Mouse (Mus musculus) liver (tissue): Measurements from ENCODE around the gene Syt13.

Source experiments
- DNase-seq: peaks from one replicate; pipeline ENCODE4 v3.0.0-alpha.2; 2020; ENCODE audit warnings: mixed read lengths

Syt13 gene

DNA sequence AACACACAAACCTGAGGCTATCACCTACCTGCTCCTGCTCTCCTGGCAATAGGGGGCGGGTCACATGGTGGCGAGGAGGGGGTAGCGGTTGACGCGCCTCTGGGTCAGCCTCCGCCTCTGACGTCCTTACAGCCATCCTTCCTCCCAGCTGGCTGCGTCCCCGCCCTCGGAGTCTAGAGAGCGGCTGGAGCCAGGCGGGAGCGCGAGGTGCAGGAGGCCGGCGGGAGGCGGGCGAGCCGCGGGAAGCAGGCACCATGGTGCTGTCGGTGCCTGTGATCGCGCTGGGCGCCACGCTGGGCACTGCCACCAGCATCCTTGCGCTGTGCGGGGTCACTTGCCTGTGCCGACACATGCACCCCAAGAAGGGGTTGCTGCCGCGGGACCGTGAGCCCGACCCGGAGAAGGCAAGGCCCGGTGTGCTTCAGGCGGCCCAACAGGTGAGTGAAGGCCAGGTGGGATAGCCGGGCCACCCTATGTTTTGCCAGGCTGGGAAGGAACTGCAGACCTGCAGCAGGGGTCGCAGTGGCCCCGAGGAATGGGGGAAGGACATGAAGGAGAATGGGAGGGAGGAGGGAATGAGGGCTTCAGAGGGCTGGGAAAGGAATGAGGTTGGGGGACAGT is at the start of gene Syt13:
Gene Syt13 (plus strand): TSS at position 166 of the 621 bp plus-strand sequence.
- peak; percentile 40 for DNase-seq

DNA sequence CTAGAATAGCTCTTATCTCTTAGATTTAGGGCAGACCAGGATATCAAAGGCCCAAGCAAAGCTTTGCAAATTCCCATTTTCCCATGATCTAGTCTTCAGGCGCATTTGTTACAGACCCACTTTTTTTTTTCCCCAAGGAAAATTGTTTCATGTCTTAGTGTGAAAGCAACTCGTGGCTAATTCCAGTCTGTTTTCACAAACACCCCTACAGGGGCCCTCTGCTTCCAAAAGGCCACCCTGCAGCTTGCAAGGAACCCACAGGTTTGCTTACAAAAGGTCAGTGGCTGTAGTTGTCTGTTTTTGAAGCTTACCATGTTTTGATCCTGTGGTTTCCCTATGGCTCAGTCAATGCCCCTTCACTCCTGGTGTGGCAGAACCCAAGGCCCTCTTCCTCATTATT is 48.3 kb upstream of the Syt13 start:
- DNase-seq: no peak

GRCm38 (mm10) chr2:92870139-92870836 is 44.6 kb upstream of the Syt13 start:
- DNase-seq: no peak

- no peak for DNase-seq
Measured at GRCm38 (mm10) chr2:92871093-92871686, 43.7 kb upstream of the Syt13 start.

GRCm38 (mm10) chr2:92872652-92873051 is 42.2 kb upstream of the Syt13 start:
- DNase-seq: no peak

GRCm38 (mm10) chr2:92874592-92874991 is 40.3 kb upstream of the Syt13 start:
- DNase-seq: no peak

DNA sequence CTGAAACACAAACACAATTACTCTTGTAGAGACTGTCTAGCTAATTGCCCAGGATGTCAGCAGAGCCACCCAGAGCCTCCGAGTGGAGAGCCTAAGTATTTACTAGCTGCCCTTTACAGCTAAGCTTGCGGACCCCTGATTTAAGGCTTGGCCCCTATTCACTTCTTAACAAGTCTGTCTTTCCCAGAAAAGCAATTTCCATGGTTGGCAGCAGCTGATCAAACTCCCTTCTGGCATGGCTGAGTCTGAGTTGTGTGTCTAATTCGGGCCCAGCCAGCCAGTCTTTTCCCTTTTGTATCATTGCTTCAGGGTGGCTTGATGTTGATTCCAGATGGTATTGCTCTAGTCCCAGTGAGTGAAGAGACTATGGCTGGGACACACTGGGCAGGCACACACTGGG is 37.4 kb upstream of the Syt13 start:
- no peak for DNase-seq

DNA sequence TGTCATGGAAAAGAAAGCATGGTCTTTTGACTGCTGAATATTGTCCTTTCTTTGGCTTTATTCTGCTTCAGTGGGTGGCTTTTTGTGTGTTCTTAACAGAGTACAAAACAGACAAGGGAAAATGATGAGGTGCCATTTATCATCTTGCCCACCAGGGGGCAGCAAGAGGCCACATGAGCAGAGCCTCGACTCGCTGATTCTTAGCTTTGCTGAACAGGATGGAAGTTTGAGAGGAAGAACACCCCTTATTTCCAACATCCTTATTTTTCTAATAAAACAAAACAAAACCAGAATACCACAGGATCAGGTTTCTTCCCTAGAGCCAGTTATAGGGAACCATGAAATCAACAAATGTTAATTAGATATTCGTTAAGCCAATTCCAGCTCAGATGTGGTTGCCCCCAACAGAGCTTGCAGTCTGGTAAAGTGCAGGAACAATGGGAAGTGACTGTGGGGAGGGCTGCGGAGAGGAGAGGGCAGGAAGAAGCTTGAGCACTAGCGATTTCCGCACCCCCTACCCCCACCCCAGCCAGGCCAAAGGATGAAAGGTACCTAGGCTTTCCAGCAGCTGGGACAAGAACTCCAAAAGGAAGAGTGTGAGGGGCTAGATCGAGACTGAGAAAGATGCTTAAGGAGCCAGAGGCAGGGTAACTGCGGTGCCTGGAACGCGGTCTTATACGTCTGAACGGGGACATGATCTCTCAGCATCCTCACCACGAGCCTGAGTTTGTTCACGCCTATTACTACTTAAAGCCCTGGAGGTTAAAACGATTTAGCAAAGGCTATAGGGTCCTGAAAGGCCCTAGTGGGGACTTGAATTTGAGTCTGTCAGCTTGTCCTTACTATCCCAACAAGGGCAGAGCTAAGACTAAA is 31.6 kb upstream of the Syt13 start:
- DNase-seq: peak; percentile 46

GRCm38 (mm10) chr2:92883912-92884243 is 31.0 kb upstream of the Syt13 start:
- peak; percentile 39 for DNase-seq

DNA sequence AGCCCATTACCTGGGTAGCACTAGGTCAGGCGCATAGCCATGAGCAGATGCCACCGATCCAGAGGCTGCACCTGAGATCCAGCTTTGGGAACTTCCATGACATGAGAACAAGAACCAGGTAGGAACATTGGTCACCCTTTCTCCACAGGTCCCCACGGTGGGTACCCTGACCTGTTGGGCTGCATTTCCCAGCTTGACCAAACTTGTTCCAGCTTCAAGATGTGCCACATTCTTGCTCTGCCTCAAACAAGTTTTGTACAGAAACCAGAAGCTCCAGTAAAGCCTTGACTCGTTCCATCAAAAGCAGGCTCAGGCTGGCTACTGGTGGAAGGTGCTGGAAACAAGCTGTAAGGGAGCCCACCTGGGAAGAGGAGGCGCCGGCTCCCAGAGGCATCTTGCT is 29.9 kb upstream of the Syt13 start:
- DNase-seq: no peak

DNA sequence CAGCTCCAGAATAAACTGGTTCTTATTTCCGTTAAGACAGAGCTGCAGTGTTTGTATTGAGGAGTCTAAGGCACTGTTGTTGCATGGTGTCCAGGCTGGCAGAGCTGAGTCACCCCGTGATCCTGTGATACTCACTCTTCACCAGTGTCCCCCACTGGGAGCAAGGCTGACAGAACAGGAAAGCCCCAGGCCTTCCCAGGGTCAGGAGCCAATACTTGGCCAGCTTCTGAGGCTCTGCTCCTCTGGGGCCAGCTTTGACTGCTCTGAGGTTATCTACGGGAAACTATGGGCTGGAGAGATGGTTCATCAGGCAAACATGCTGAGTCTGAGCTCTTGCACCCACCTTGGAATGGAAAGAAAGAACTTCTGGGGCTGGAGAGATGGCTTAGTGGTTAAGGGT is 28.0 kb upstream of the Syt13 start:
- no peak for DNase-seq

- DNase-seq: no peak
Measured at GRCm38 (mm10) chr2:92892524-92892923, 22.4 kb upstream of the Syt13 start.

GRCm38 (mm10) chr2:92903650-92904049 is 11.2 kb upstream of the Syt13 start:
- DNase-seq: no peak

DNA sequence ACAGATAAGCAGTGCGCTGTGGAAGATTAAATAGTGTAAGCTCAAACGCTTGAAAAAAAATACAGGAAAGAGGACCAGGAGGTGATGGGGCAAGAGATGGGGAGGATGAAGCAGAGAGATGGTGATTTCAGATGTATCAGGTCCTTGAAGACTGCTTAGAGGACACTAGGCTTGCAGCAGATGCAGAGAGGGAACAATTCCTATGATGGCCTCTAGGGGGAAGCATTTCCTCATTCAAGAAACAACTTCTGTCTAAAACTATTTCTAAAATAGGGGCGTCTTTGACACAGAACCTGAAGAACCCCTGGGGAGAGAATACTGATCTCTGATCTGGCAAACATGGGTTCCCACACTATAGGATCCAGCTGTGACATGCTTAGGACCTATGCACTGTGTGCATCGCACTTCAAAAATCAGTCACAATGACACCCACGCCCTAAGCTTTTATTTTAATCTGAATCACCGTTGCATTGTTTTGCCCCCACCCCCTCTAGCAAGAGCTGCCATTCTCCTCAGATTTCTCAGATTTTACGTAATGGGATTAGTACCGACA is 10.5 kb upstream of the Syt13 start:
- no peak for DNase-seq

- DNase-seq: no peak
Measured at GRCm38 (mm10) chr2:92910371-92910770, 4.5 kb upstream of the Syt13 start.

DNA sequence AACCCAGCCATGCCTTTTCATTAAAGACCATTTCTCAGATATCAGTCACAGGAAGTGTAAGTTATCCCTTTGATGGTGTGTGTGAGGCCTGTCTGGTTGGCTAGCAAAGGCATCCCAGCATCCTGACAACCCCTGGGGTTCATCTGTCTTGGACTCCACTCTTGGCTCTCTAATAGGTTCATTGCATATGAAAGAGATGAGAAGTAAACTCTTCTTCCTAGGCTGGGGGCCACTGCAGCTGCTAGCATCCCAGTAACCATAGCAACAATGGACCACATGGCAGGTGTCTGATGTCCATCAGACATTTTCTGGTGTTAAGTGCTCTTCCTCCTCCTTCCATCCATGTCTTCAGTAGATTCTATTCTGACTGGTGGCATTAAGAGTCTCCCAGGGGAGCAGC is 2.6 kb upstream of the Syt13 start:
- DNase-seq: no peak

GRCm38 (mm10) chr2:92913295-92913694 is 1.6 kb upstream of the Syt13 start:
- DNase-seq: no peak

- no peak for DNase-seq
Measured at GRCm38 (mm10) chr2:92915659-92916631, 1.0 kb downstream of the Syt13 start.

DNA sequence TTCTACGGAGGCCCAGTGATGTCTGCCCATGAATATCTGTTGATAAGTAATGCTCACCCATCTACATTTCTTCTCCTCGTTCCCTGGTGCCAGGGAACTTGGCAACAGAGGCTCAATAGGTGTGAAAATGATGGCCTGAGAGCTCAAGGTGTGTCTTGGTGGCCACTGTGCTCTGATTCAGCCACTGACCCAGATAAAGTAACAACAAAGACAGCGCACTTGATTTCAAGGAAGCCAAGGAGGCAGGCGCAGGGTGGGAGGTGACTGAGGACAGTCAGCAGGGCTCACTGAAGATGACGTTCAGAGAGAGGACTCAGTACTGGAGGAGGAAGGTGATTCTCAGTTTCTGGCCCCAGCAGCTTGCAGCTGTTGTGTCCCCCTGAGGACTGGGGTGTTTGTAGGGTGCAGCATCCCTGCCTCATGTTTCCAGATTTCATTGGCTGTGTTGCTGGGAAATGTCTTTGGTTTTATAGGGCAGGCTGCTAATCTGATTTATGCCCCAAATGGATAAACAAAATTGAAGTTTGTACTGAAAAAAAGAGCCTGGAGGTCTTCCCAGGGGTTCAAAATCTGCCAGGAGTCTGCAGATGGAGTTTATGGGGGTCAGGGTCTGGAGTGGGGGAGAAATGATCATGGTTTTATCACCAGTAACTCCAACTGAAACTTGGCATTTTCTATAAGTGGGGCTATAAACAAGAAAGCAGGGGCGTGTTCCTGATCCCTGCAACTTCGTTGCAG is 2.7 kb downstream of the Syt13 start:
- DNase-seq: no peak

GRCm38 (mm10) chr2:92920709-92921108 is 5.8 kb downstream of the Syt13 start:
- DNase-seq: no peak

- no peak for DNase-seq
Measured at GRCm38 (mm10) chr2:92924677-92925259, 9.9 kb downstream of the Syt13 start.
